Mouse (Mus musculus) liver, embryonic 14.5 days (tissue): Measurements from ENCODE around the gene Sct. TPM values are rescaled to one million over a fixed set of nuclear protein-coding genes. Genes with fewer than 3 reads are reported as not detected.

ENCODE experiments used
- ATAC-seq: fragments of 200-750 bp; cut with Nextera tagmentation; 2 replicates; pipeline ENCODE4 v1.8.0; 2017; ENCODE audit warnings: moderate number of reproducible peaks, mild to moderate bottlenecking, moderate library complexity; ENCODE audit not compliant: insufficient read depth
- DNase-seq, 3 experiments: peaks; one replicate each; pipeline ENCODE4 v3.0.0-alpha.2; 2012 to 2013; ENCODE audit warnings: low read depth in 3 of 3, low spot score in 3 of 3
- H3K27ac ChIP-seq: fragments of 300-500 bp; sonication (generic); 2 replicates; pipeline ENCODE4 v1.5.1; 2014; ENCODE audit warnings: moderate library complexity, mild to moderate bottlenecking, control low read depth, inconsistent platforms
- H3K27me3 ChIP-seq: fragments of 300-500 bp; sonication (generic); 2 replicates; pipeline ENCODE4 v1.6.1; 2014; ENCODE audit warnings: mild to moderate bottlenecking, low read length, moderate library complexity; ENCODE audit not compliant: control insufficient read depth, insufficient read depth
- H3K36me3 ChIP-seq: fragments of 300-500 bp; sonication (generic); replicated peaks from 2 replicates; pipeline ENCODE4 v1.6.1; 2014; ENCODE audit warnings: low read depth; ENCODE audit not compliant: control insufficient read depth, insufficient read depth
- H3K4me1 ChIP-seq, 2 experiments: fragments of 200-500 bp in 1 of 2; fragments of 300-500 bp in 1 of 2; sonication (generic) in 1 of 2; replicated peaks; 2 replicates each; pipeline ENCODE4 v1.6.1; 2012 to 2014; ENCODE audit warnings: antibody characterized with exemption in 1 of 2, inconsistent platforms in 1 of 2, low read length in 1 of 2; ENCODE audit not compliant: control insufficient read depth in 2 of 2, insufficient read depth in 2 of 2
- H3K4me2 ChIP-seq: fragments of 300-500 bp; sonication (generic); 2 replicates; pipeline ENCODE4 v1.6.1; 2014; ENCODE audit warnings: low read depth, mild to moderate bottlenecking, control low read depth, moderate library complexity
- H3K4me3 ChIP-seq, 2 experiments: fragments of 200-500 bp in 1 of 2; fragments of 300-500 bp in 1 of 2; sonication (generic) in 1 of 2; 2 replicates each; pipeline ENCODE4 v1.5.1; 2012 to 2014; ENCODE audit warnings: low read depth in 2 of 2, low read length in 2 of 2, mild to moderate bottlenecking in 2 of 2, control low read depth in 1 of 2, inconsistent platforms in 1 of 2, moderate library complexity in 1 of 2; ENCODE audit not compliant: insufficient read depth in 1 of 2
- H3K9ac ChIP-seq: fragments of 300-500 bp; sonication (generic); replicated peaks from 2 replicates; pipeline ENCODE4 v1.6.1; 2014; ENCODE audit warnings: mild to moderate bottlenecking, control low read depth, moderate library complexity
- H3K9me3 ChIP-seq: fragments of 300-500 bp; sonication (generic); 2 replicates; pipeline ENCODE4 v1.6.1; 2016; ENCODE audit warnings: low read length, mixed read lengths; ENCODE audit not compliant: control insufficient read depth
- CTCF ChIP-seq: IDR thresholded peaks from 2 replicates; pipeline ENCODE4 v1.5.1; 2016; ENCODE audit warnings: antibody characterized with exemption, low read depth, control low read depth
- EP300 ChIP-seq: IDR thresholded peaks from 2 replicates; pipeline ENCODE4 v1.6.1; 2016; ENCODE audit warnings: antibody characterized with exemption, low read depth
- WGBS: fragments of 180-500 bp; shearing (Covaris S2); extraction: QIAGEN DNeasy Blood & Tissue Kit; methylation state at CpG from one replicate; pipeline ENCODE4 v1.1.7; 2014; ENCODE audit not compliant: insufficient replicate concordance; 5-methylcytosine and 5-hydroxymethylcytosine counted together
- polyA plus RNA-seq, 2 experiments: library from polyadenylated mRNA; depleted of rRNA in 1 of 2; stranded (reverse) in 1 of 2; unstranded in 1 of 2; fragments of >200 nt; fragmentation: Nextera tagmentation in 1 of 2; extraction: Ambion mirVana in 1 of 2; gene quantifications; 2 replicates each; pipeline versions ENCODE4 v1.2.1 to v1.2.3; 2012 to 2014

Sct gene
- polyA plus RNA-seq, 2 experiments = 0.16 to 0.22 TPM

GRCm38 (mm10) chr7:141314416-141314815 lies 35.5 kb upstream of the Sct start:
- peaks cover 62% of the 10 kb centered on the region for H3K36me3 ChIP-seq
- no peaks in the 10 kb centered on the region for H3K27me3 ChIP-seq
- ATAC-seq (no peak), DNase-seq (no peak)
- no peak overlapping the region for H3K27ac ChIP-seq
- WGBS = 72% methylated on average over 2 of the region's 2 CpGs
- H3K9me3 ChIP-seq = no peaks in the 10 kb centered on the region
- H3K4me2 ChIP-seq = no peak overlapping the region
- no peaks in the 10 kb centered on the region for H3K4me1 ChIP-seq
- no peak overlapping the region for H3K4me3 ChIP-seq
- TF ChIP-seq CTCF (no peak), EP300 (no peak)
- H3K9ac ChIP-seq = no peak overlapping the region

GRCm38 (mm10) chr7:141304537-141304936 lies 25.6 kb upstream of the Sct start:
- DNase-seq = no peak
- Histone ChIP-seq H3K27ac (no peak overlapping the region), H3K4me1 (no peaks in the 10 kb centered on the region), H3K27me3 (no peaks in the 10 kb centered on the region), H3K9me3 (no peaks in the 10 kb centered on the region), H3K4me3 (no peak overlapping the region), H3K9ac (no peak overlapping the region), H3K4me2 (no peak overlapping the region), H3K36me3 (peaks cover 22% of the 10 kb centered on the region)
- 84% methylated on average over 4 of the region's 4 CpGs for WGBS
- no peak for ATAC-seq
- TF ChIP-seq EP300 = no peak
- no peak for TF ChIP-seq CTCF

DNA sequence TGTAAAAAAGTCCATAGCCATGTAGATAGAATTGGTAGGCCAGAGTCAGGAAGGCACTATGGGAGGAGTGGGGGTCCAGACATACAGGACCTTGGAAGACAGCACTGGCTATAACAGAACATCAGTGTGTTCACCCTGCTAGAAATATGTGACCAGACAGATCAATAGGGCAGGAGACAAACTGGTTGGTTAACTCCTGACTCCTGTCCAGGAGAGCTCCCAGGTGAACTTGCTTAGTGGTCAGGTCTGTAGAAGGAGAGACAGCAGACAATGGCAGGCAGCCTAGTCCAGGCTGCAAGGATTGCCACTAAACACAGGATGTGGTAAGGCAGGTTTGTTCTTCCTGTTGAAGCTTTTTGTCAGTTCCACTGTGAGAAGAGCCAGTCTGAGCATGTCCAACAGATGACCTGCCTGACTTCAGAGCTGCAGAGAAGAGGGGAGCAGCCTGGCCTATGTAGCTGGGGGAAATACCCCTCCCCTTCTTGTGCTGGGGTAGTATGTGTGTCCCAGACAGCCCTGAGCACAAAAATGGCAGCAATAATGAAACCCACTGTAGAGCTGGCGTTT lies 23.9 kb upstream of the Sct start:
- H3K27ac ChIP-seq = no peak overlapping the region
- 85% methylated on average over 1 of the region's 1 CpGs for WGBS
- no peak for ATAC-seq

DNA sequence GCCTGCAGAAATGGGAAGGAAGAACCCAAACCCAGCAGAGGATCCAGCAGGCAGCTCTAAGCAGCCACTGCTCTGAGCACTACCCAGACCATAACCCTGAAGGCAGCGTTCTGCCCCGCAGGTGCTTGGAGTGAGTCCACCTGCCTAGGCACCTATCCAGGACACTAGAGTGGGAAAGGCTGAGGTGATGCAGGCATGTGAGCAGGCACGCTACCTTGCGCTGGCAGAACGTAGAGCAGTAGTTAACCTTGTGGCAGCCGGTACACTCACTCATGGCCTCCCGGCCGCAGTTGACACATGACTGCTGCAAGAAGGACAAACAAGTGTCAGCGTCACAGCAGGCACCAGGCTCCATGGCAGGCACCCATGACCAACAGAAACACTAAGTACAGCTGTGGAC lies 22.5 kb upstream of the Sct start:
- no peak for TF ChIP-seq EP300
- no peak for TF ChIP-seq CTCF
- H3K36me3 ChIP-seq = peaks cover 4% of the 10 kb centered on the region; the same call in 1 of the 2 replicates
- H3K27me3 ChIP-seq = no peaks in the 10 kb centered on the region
- no peaks in the 10 kb centered on the region for H3K4me1 ChIP-seq
- no peak overlapping the region for H3K27ac ChIP-seq
- ATAC-seq (no peak), DNase-seq (no peak)
- WGBS = 93% methylated on average over 9 of the region's 9 CpGs
- H3K9ac ChIP-seq = no peak overlapping the region
- H3K4me3 ChIP-seq = no peak overlapping the region
- H3K9me3 ChIP-seq = no peaks in the 10 kb centered on the region
- H3K4me2 ChIP-seq = no peak overlapping the region

More for the DNA sequence above, 23.9 kb upstream of the Sct start:
- Histone ChIP-seq H3K9me3 (no peaks in the 10 kb centered on the region), H3K4me2 (no peak overlapping the region), H3K36me3 (peaks cover 12% of the 10 kb centered on the region), H3K9ac (no peak overlapping the region), H3K4me3 (no peak overlapping the region), H3K27me3 (no peaks in the 10 kb centered on the region), H3K4me1 (no peaks in the 10 kb centered on the region)
- TF ChIP-seq CTCF (no peak), EP300 (no peak)
- DNase-seq = no peak

DNA sequence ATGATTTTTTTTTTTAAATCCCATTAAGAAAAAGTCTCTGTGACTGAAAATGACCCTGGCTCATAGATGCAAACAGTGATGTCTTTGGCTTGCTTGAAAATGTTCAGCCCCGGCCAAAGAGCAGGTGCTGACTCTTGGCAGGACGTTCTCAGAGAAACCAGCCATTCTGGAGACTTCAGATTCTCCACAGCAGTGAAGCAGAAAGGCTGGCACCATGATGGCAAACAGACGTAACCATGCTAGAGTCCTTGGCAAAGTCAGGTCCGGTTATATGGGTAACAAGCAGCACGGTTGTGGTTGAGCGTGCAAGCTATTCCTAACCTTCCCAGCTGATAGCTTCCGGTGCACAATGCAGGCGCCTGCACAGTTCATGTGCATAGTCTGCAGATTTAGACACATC lies 20.2 kb upstream of the Sct start:
- no peak for ATAC-seq
- TF ChIP-seq CTCF = no peak
- TF ChIP-seq EP300 = no peak
- no peaks in the 10 kb centered on the region for H3K9me3 ChIP-seq
- WGBS = 80% methylated on average over 8 of the region's 8 CpGs
- H3K36me3 ChIP-seq = no peaks in the 10 kb centered on the region; the same call in 1 of the 2 replicates
- peaks cover 15% of the 10 kb centered on the region for H3K27me3 ChIP-seq
- H3K9ac ChIP-seq = no peak overlapping the region
- H3K27ac ChIP-seq = no peak overlapping the region
- DNase-seq = no peak
- no peak overlapping the region for H3K4me2 ChIP-seq
- no peaks in the 10 kb centered on the region for H3K4me1 ChIP-seq
- H3K4me3 ChIP-seq = no peak overlapping the region
